In genomic region chr8:87961108-87961507, GRCm38 (mm10) we compare ENCODE assay signal across 8 mouse cellular contexts. TPM values are rescaled to one million over a fixed set of nuclear protein-coding genes. Genes with fewer than 3 reads are reported as not detected.
DNase-seq lines count a peak whose midpoint lies in the region; ATAC-seq and TF ChIP-seq lines count a peak whose summit lies in the region.

No protein-coding gene starts in this region.

- H3K4me1 ChIP-seq in intestine, embryonic 14.5 days (replicated peaks; ENCODE audit: control insufficient read depth, insufficient read depth, low read length) = peaks cover 19% of the 10 kb centered on the region
- no peaks in the 10 kb centered on the region for H3K4me1 ChIP-seq in liver, embryonic 14.5 days (replicated peaks; ENCODE audit: control insufficient read depth in 2 of 2, insufficient read depth in 2 of 2, low read length in 1 of 2)
- H3K4me1 ChIP-seq in neural tube, embryonic 13.5 days (replicated peaks) = peaks cover 62% of the 10 kb centered on the region

- H3K36me3 ChIP-seq in intestine, embryonic 14.5 days (ENCODE audit: control insufficient read depth, insufficient read depth, low read length) = no peaks in the 10 kb centered on the region
- H3K36me3 ChIP-seq in liver, embryonic 14.5 days (replicated peaks; ENCODE audit: control insufficient read depth, insufficient read depth, low read depth) = no peaks in the 10 kb centered on the region
- no peaks in the 10 kb centered on the region for H3K36me3 ChIP-seq in neural tube, embryonic 13.5 days

- peak; percentile 41 for DNase-seq in ovary, postnatal 36 days (ENCODE audit: low spot score)
- no peak for DNase-seq in ovary, postnatal 14 days (ENCODE audit: low spot score)
- DNase-seq in cerebellum, adult 18-20 months = peak; percentile 33 to 57
- peak; percentile 51 for DNase-seq in gastrocnemius, adult 18-20 months (ENCODE audit: low spot score)
- DNase-seq in intestine, embryonic 14.5 days (ENCODE audit: low spot score) = peak; percentile 73
- DNase-seq in liver, embryonic 14.5 days (ENCODE audit: low read depth in 3 of 3, low spot score in 3 of 3) = no peak

- no peak overlapping the region for H3K27ac ChIP-seq in intestine, embryonic 14.5 days (ENCODE audit: low read depth)
- no peak overlapping the region for H3K27ac ChIP-seq in liver, embryonic 14.5 days
- H3K27ac ChIP-seq in neural tube, embryonic 13.5 days (replicated peaks) = peak overlapping the region; percentile 9; the same call in 1 of the 2 replicates

- no peak for TF ChIP-seq EP300 in liver, embryonic 14.5 days (IDR thresholded peaks at IDR 0.05; ENCODE audit: low read depth)

- peak overlapping the region; percentile 79 for H3K4me3 ChIP-seq in intestine, embryonic 14.5 days (ENCODE audit: low read depth, low read length)
- no peak overlapping the region for H3K4me3 ChIP-seq in liver, embryonic 14.5 days (ENCODE audit: insufficient read depth in 1 of 2, low read depth in 2 of 2, low read length in 2 of 2)
- H3K4me3 ChIP-seq in neural tube, embryonic 13.5 days = peak overlapping the region; percentile 93

- 3% methylated on average over 20 of the region's 20 CpGs for WGBS in intestine, embryonic 14.5 days
- under 1% methylated on average over 20 of the region's 20 CpGs for WGBS in liver, embryonic 14.5 days (ENCODE audit: insufficient replicate concordance)
- under 1% methylated on average over 20 of the region's 20 CpGs for WGBS in neural tube, embryonic 13.5 days

- peaks cover 32% of the 10 kb centered on the region for H3K27me3 ChIP-seq in intestine, embryonic 14.5 days (replicated peaks; ENCODE audit: control insufficient read depth, insufficient read depth, low read length)
- H3K27me3 ChIP-seq in liver, embryonic 14.5 days (ENCODE audit: control insufficient read depth, insufficient read depth, low read length) = peaks cover 77% of the 10 kb centered on the region
- H3K27me3 ChIP-seq in neural tube, embryonic 13.5 days = peaks cover 9% of the 10 kb centered on the region; the same call in 1 of the 2 replicates

- H3K9me3 ChIP-seq in intestine, embryonic 14.5 days (ENCODE audit: control insufficient read depth, low read length) = no peaks in the 10 kb centered on the region
- H3K9me3 ChIP-seq in liver, embryonic 14.5 days (ENCODE audit: control insufficient read depth, low read length) = no peaks in the 10 kb centered on the region
- no peaks in the 10 kb centered on the region for H3K9me3 ChIP-seq in neural tube, embryonic 13.5 days

- TF ChIP-seq CTCF in liver, embryonic 14.5 days (IDR thresholded peaks at IDR 0.05; ENCODE audit: low read depth) = peak; percentile 81

- H3K9ac ChIP-seq in intestine, embryonic 14.5 days (ENCODE audit: low read length) = no peak overlapping the region; the same call in 1 of the 2 replicates
- no peak overlapping the region for H3K9ac ChIP-seq in liver, embryonic 14.5 days (replicated peaks)
- H3K9ac ChIP-seq in neural tube, embryonic 13.5 days = peak overlapping the region; percentile 98

- H3K4me2 ChIP-seq in intestine, embryonic 14.5 days (ENCODE audit: low read length) = peak overlapping the region; percentile 91
- no peak overlapping the region for H3K4me2 ChIP-seq in liver, embryonic 14.5 days (ENCODE audit: low read depth)
- H3K4me2 ChIP-seq in neural tube, embryonic 13.5 days = peak overlapping the region; percentile 95

- no peak for ATAC-seq in intestine, embryonic 14.5 days (replicated peaks; ENCODE audit: low FRiP score, low TSS enrichment, low read depth)
- no peak for ATAC-seq in liver, embryonic 14.5 days (ENCODE audit: insufficient read depth)
- ATAC-seq in neural tube, embryonic 13.5 days (ENCODE audit: low read depth) = no peak
- no peak for ATAC-seq in erythroid progenitor cell, adult 5-6 weeks (replicated peaks; ENCODE audit: low FRiP score, poor library complexity, severe bottlenecking)

RNA-seq across cellular contexts. Expression of gene Zfp423, which starts 1.7 kb away (rescaled TPM):
- 10 to 100 TPM; 15.0 to 19.1 TPM for total RNA-seq in gastrocnemius, adult 18-20 months (2021)
- 8.7 and 10.5 TPM in 2 replicates for polyA plus RNA-seq in intestine, embryonic 14.5 days (2014; fragmentation: Nextera tagmentation; extraction: Ambion mirVana)
- 0.52 and 0.60 TPM in 2 replicates for polyA plus RNA-seq in liver, embryonic 14.5 days (2012; rRNA removed)
- polyA plus RNA-seq in liver, embryonic 14.5 days (2014; fragmentation: Nextera tagmentation; extraction: Ambion mirVana) = 0.52 TPM in 2 replicates
- 35.5 and 57.9 TPM in 2 replicates for polyA plus RNA-seq in neural tube, embryonic 13.5 days (2015; fragmentation: Nextera tagmentation; extraction: Ambion mirVana)
- total RNA-seq in erythroid progenitor cell, adult 5-6 weeks (2015; ENCODE audit: low replicate concordance) = 0.42 TPM in 1 of 2 replicates, not detected in the other
- total RNA-seq in erythroid progenitor cell, adult 5-6 weeks (2017; ENCODE audit: low replicate concordance) = not detected in 2 replicates

Comparison
In these comparisons a context has a peak if more than half of its experiments do, and no peak if none do; other contexts are left out.
1. DNase-seq: peak in ovary, postnatal 36 days (single experiment), cerebellum, adult 18-20 months (2 of 2), gastrocnemius, adult 18-20 months (single experiment) and intestine, embryonic 14.5 days (single experiment); none in ovary, postnatal 14 days (single experiment) and liver, embryonic 14.5 days (0 of 3).
2. H3K4me3 ChIP-seq: peak in intestine, embryonic 14.5 days (single experiment) and neural tube, embryonic 13.5 days (single experiment); none in liver, embryonic 14.5 days (0 of 2).